Mouse (Mus musculus): ENCODE measurements at regions not wholly inside any gene's neighbourhood (a gene's known extent, or its start where the extent isn't known, plus 50 kb on each side); places are given as distances from the start of the nearest gene placed in this dataset.
"Not testable (repeated sequence)": the region's sequence is repeated elsewhere in the genome, so short reads cannot be mapped to it uniquely, and the experiment has no call there.

DNA sequence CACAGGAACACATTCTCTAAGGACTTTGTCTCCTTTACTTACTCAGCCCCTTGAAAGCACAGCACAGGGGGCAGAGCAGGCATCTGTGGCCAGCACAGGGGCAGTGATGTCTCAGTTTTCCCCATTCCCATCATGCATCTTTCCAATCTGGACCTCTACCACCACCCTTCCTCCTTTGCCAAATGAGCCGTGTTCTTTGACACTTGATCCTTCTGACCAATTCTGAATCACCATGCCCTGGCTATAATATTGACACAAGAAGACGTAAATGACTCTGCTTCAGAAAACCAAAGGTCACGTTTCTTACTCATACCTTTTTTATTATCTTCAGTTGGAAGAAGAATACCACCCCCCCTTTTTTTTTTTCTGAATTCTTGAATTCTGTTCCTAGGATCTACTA is 632.4 kb upstream of the Ptbp2 start:
- CTCF ChIA-PET: no interaction called here
- POLR2A ChIA-PET: no interaction called here

DNA sequence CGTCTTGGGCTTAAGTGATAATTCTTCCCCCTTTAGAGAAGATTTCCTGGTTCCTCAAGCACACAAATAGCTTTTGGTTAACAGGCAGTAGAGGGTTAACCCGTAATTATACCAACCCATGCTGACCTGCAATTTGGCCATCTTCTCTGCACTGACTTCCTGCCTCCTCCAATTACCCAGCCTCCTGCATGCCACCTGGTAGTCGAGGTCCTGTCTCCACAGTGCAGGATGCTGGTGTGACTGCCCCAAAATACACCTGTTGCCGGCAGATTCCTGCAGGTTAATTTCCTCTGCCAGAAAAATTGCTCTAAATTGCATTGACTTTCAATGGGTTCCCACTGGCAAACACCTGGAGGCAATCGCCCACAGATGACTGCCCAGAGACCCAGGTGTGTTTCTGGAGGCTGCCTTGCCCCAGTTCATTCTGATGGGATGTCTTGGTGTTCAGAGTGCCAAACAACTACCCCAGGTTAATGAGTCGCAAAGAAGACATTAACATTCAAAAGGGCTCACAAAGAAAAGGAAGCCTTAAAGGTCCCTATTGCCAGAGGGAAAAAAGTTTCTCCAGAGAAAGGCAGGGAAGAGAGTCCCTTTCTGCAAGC is 591.5 kb upstream of the Ptbp2 start:
- CTCF ChIA-PET: no interaction called here

DNA sequence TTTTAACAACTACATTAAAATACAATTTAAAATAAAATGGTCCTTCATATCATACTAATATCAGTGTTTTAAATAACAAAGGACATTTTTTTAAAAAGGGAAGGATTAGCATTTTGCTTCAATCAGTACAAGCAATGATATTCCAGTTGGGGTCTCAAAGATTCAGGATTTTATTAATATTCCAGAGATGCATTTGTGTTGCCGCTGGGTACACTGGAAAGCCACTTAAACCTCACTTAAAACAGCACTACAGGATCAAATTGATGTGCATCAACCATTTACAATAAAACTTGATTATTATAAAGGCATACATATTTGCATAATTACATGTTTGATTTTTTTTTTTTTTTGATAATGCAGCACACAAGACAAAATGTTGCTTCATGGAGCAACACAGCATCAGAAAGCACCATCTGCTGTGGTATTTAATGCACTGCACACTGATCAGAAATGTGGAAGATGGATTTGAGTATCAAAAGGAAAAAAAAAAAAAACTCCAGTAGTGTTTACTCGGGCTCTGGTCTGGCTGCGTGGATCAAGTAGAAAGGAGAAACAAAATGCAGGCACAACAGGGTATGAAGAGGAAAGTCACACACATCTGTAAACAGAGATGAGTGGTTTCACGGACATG is 558.6 kb upstream of the Ptbp2 start:
- CTCF ChIA-PET: no interaction called here
- POLR2A ChIA-PET: no interaction called here

More for the DNA sequence above, 591.5 kb upstream of the Ptbp2 start:
- POLR2A ChIA-PET: no interaction called here

DNA sequence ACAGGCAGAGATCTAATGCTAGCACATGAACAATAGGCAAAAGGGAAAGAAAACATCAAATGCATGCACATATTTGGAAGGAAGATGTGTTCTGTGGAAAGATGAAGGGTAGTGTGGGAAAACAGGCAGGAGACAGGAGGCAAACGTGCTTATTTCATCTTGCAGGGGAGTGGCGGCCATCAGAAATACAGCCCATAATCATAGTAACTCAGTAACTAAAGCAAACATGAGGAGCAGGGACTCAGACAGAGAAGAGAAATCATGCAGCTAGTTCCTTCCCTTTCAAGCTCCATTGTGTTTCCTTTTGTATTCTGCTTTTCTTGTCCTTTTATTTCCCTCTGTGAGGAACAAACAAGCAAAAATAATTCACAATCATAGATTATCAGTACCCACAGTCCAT is 557.6 kb upstream of the Ptbp2 start:
- CTCF ChIA-PET: no interaction called here

DNA sequence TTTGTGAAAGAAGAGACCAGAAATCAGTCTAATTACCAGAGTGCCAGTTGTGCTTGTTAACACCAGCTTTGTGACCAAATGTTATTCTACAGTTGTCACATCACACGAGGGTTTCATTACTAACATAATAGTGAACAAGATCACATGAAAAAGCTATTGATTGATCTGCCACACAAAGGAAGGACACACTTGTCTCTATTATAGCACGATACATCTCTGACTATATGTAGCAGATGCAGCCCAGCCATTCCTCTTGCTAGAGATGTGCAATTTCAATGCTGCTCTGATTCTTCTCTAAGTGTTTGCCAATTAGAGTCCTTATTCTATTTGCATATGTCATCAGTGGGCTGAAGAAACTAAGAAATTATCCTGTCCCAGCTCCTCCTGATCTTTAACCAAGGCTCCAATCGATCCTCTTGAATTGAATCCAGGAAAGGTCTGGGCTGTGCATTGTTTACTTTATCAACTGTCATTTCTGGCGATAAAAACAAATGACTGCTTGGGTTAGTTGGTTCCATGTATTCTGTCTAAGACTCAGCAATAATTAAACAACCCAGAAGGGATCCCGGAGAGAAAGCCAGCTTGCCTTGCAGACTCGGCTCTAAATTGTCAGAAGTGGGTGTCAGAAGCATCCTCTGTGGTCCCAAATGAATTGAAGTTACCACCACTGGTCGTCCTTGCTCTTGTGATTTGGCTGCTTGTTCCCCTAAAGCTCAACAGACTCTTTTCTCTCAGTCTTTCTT is 551.7 kb upstream of the Ptbp2 start:
- ChIA-PET CTCF (interaction anchor here in 1 of 4 experiments (0.6 kb wide), 1 partner anchor 161 kb away, joined by 3 read pairs; no protein-coding TSS in a partner anchor), POLR2A (interaction anchor here in 1 of 4 experiments (1.3 kb wide), 1 partner anchor 10 kb away, joined by 3 read pairs; no protein-coding TSS in a partner anchor)

More for the DNA sequence above, 557.6 kb upstream of the Ptbp2 start:
- POLR2A ChIA-PET: no interaction called here

DNA sequence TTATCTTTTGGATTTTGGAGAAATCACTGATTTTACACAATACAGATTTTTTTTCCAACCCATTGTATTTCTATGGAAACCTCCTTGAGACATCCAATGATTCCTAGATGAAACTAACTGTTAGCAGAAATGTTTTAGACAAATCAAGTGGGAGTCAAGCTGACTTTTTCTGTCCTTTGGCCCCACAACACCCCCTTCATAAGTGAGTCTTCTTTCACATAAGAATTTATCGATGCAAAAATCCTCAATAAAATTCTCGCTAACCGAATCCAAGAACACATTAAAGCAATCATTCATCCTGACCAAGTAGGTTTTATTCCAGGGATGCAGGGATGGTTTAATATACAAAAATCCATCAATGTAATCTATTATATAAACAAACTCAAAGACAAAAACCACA is 522.8 kb upstream of the Ptbp2 start:
- CTCF ChIA-PET, POLR2A ChIA-PET: not testable (repeated sequence)

DNA sequence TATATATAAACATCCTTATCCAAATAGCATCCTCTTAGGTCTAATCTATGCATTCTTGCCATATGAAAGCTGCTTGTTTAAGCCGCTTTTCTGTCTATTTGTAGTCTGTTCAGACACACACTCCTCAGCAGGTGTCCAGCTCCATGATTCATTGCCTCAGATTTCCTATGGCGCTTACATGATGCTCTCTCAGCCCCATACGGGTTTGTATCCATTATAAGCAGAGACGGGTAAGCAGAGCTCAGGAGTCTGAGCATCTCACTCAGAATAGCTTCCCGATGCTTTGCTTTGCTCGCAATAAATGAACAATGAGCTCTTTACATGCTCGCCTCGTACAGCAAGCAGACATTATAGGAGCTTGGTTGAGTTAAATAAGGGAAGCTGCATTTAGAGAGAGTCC is 521.3 kb upstream of the Ptbp2 start:
- CTCF ChIA-PET: no interaction called here
- POLR2A ChIA-PET: no interaction called here
